Mouse (Mus musculus) G1E (cell line): ENCODE results near the gene Xrra1. TPM values are rescaled to one million over a fixed set of nuclear protein-coding genes. Genes with fewer than 3 reads are reported as not detected.
A peak's percentile ranks its signal among the peaks of the same experiment; 100 is the strongest.

Source experiments
- ATAC-seq: 2 replicates; pipeline ENCODE4 v1.8.0; 2016; ENCODE audit warnings: mild to moderate bottlenecking; ENCODE audit not compliant: insufficient number of reproducible peaks, poor library complexity, low FRiP score, severe bottlenecking; ENCODE audit errors: extremely low read depth
- DNase-seq: peaks from one replicate; pipeline ENCODE4 v3.0.0; 2012; ENCODE audit warnings: low spot score
- H3K27me3 ChIP-seq: 2 replicates; pipeline ENCODE4 v1.6.1; 2012; ENCODE audit warnings: mild to moderate bottlenecking, low read length, inconsistent platforms; ENCODE audit not compliant: insufficient read depth
- H3K36me3 ChIP-seq: replicated peaks from 2 replicates; pipeline ENCODE3; 2012; ENCODE audit warnings: mild to moderate bottlenecking, inconsistent platforms
- H3K4me1 ChIP-seq: 2 replicates; pipeline ENCODE4 v1.6.1; 2012; ENCODE audit warnings: low read depth, low read length, inconsistent platforms, mixed read lengths; ENCODE audit not compliant: insufficient read depth
- H3K4me3 ChIP-seq: 2 replicates; pipeline ENCODE4 v1.5.1; 2012; ENCODE audit warnings: low read depth, mild to moderate bottlenecking, inconsistent platforms, low read length, moderate library complexity, mixed read lengths
- H3K9me3 ChIP-seq: replicated peaks from 2 replicates; pipeline ENCODE4 v1.6.1; 2012; ENCODE audit warnings: inconsistent platforms
- CTCF ChIP-seq: IDR thresholded peaks from 2 replicates; pipeline ENCODE4 v1.5.1; 2012; ENCODE audit warnings: low read depth, low read length, inconsistent platforms, mixed read lengths
- GATA1 ChIP-seq: IDR thresholded peaks from 2 replicates; pipeline ENCODE4 v1.6.1; 2012; ENCODE audit warnings: borderline replicate concordance, low read length, inconsistent platforms, mixed read lengths
- GATA2 ChIP-seq: IDR thresholded peaks from 2 replicates; pipeline ENCODE4 v1.6.1; 2012; ENCODE audit warnings: low read depth, low read length, inconsistent platforms, borderline replicate concordance
- POLR2AphosphoS5 ChIP-seq: IDR thresholded peaks from 2 replicates; pipeline ENCODE4 v1.6.1; 2012; ENCODE audit warnings: low read depth, low read length, inconsistent platforms; ENCODE audit not compliant: insufficient replicate concordance
- TAL1 ChIP-seq: conservative IDR thresholded peaks from 2 replicates; pipeline ENCODE4 v1.6.1; 2012; ENCODE audit warnings: low read depth, low read length, inconsistent platforms, mixed read lengths
- polyA plus RNA-seq: library from polyadenylated mRNA; stranded (reverse); fragments of >175 nt; gene quantifications from 2 replicates; pipeline ENCODE4 v1.2.3, GENCODE M21; 2012
- total RNA-seq, 2 experiments: library from RNA; stranded (forward) in 1 of 2; stranded (reverse) in 1 of 2; fragments of 200-1000 nt in 1 of 2; fragments of >200 nt in 1 of 2; fragmentation: Nextera tagmentation in 1 of 2; gene quantifications; 2 replicates each; pipeline ENCODE4 v1.2.3; 2014 to 2017

The Xrra1 gene
- total and polyA plus RNA-seq, 3 experiments: 0.18 to 0.33 TPM; not detected in 1

GRCm38 (mm10) chr7:99822426-99822825 lies 36.5 kb upstream of the Xrra1 start:
- no peak overlapping the region; the same call in 1 of the 2 replicates for H3K4me3 ChIP-seq

GRCm38 (mm10) chr7:99823045-99823663 lies 35.8 kb upstream of the Xrra1 start:
- H3K27me3 ChIP-seq: no peaks in the 10 kb centered on the region
- no peak for DNase-seq
- ATAC-seq: no peak
- peak overlapping the region; percentile 40; the same call in 1 of the 2 replicates for H3K4me3 ChIP-seq
- H3K36me3 ChIP-seq: peaks cover 29% of the 10 kb centered on the region
- TF ChIP-seq CTCF (no peak), GATA1 (no peak), TAL1 (no peak), POLR2AphosphoS5 (no peak), GATA2 (no peak)
- H3K9me3 ChIP-seq: no peaks in the 10 kb centered on the region
- peaks cover 57% of the 10 kb centered on the region for H3K4me1 ChIP-seq

More at GRCm38 (mm10) chr7:99822426-99822825, 36.5 kb upstream of the Xrra1 start:
- no peak for DNase-seq
- Histone ChIP-seq H3K27me3 (no peaks in the 10 kb centered on the region), H3K36me3 (peaks cover 29% of the 10 kb centered on the region), H3K4me1 (peaks cover 60% of the 10 kb centered on the region), H3K9me3 (no peaks in the 10 kb centered on the region)
- ATAC-seq: no peak
- TF ChIP-seq CTCF (no peak), GATA2 (no peak), GATA1 (no peak), TAL1 (no peak), POLR2AphosphoS5 (no peak)

GRCm38 (mm10) chr7:99824649-99825483 lies 34.0 kb upstream of the Xrra1 start:
- TF ChIP-seq POLR2AphosphoS5 (no peak), TAL1 (peak; percentile 74), CTCF (no peak)
- no peaks in the 10 kb centered on the region for H3K27me3 ChIP-seq
- peaks cover 29% of the 10 kb centered on the region for H3K36me3 ChIP-seq
- DNase-seq (peak; percentile 40), ATAC-seq (peak; percentile 58)
- H3K9me3 ChIP-seq: no peaks in the 10 kb centered on the region
- peaks cover 59% of the 10 kb centered on the region for H3K4me1 ChIP-seq
- peak overlapping the region; percentile 65; the same call in 1 of the 2 replicates for H3K4me3 ChIP-seq

GRCm38 (mm10) chr7:99825511-99825910 lies 33.4 kb upstream of the Xrra1 start:
- H3K4me3 ChIP-seq: peak overlapping the region; percentile 65; the same call in 1 of the 2 replicates
- H3K27me3 ChIP-seq: no peaks in the 10 kb centered on the region
- DNase-seq (no peak), ATAC-seq (no peak)
- peaks cover 29% of the 10 kb centered on the region for H3K36me3 ChIP-seq
- no peak for TF ChIP-seq TAL1
- no peak for TF ChIP-seq GATA2
- TF ChIP-seq POLR2AphosphoS5: no peak
- TF ChIP-seq GATA1: no peak
- no peak for TF ChIP-seq CTCF
- peaks cover 59% of the 10 kb centered on the region for H3K4me1 ChIP-seq
- H3K9me3 ChIP-seq: no peaks in the 10 kb centered on the region

- TF ChIP-seq GATA1: no peak
- peaks cover 29% of the 10 kb centered on the region for H3K36me3 ChIP-seq
- DNase-seq: no peak
- H3K4me3 ChIP-seq: peak overlapping the region; percentile 65
- no peaks in the 10 kb centered on the region for H3K27me3 ChIP-seq
- peaks cover 59% of the 10 kb centered on the region for H3K4me1 ChIP-seq
- H3K9me3 ChIP-seq: no peaks in the 10 kb centered on the region
- ATAC-seq: no peak
These were observed 32.8 kb upstream of the Xrra1 start for GRCm38 (mm10) chr7:99826096-99826495.

GRCm38 (mm10) chr7:99828083-99828570 lies 30.8 kb upstream of the Xrra1 start, which contains the start of gene Neu3:
Gene Neu3 (minus strand): TSS chr7:99828417.
- peak; percentile 84 for ATAC-seq
- TF ChIP-seq GATA2 (no peak), CTCF (no peak), TAL1 (no peak), POLR2AphosphoS5 (no peak)
- Histone ChIP-seq H3K27me3 (no peaks in the 10 kb centered on the region), H3K9me3 (no peaks in the 10 kb centered on the region), H3K4me3 (peak within 1 kb of the TSS; percentile 76), H3K36me3 (peaks cover 13% of the 10 kb centered on the region), H3K4me1 (peaks cover 57% of the 10 kb centered on the region)
- peak; percentile 81 for DNase-seq
